Mouse (Mus musculus) G1E (cell line): ENCODE data around the gene Sf3a2. TPM values are rescaled to one million over a fixed set of nuclear protein-coding genes. Genes with fewer than 3 reads are reported as not detected.
A peak's percentile ranks its signal among the peaks of the same experiment; 100 is the strongest.

Experiments used
- ATAC-seq: 2 replicates; pipeline ENCODE4 v1.8.0; 2016; ENCODE audit warnings: mild to moderate bottlenecking; ENCODE audit not compliant: insufficient number of reproducible peaks, poor library complexity, low FRiP score, severe bottlenecking; ENCODE audit errors: extremely low read depth
- DNase-seq: peaks from one replicate; pipeline ENCODE4 v3.0.0; 2012; ENCODE audit warnings: low spot score
- H3K27me3 ChIP-seq: 2 replicates; pipeline ENCODE4 v1.6.1; 2012; ENCODE audit warnings: mild to moderate bottlenecking, low read length, inconsistent platforms; ENCODE audit not compliant: insufficient read depth
- H3K36me3 ChIP-seq: replicated peaks from 2 replicates; pipeline ENCODE3; 2012; ENCODE audit warnings: mild to moderate bottlenecking, inconsistent platforms
- H3K4me1 ChIP-seq: 2 replicates; pipeline ENCODE4 v1.6.1; 2012; ENCODE audit warnings: low read depth, low read length, inconsistent platforms, mixed read lengths; ENCODE audit not compliant: insufficient read depth
- H3K4me3 ChIP-seq: 2 replicates; pipeline ENCODE4 v1.5.1; 2012; ENCODE audit warnings: low read depth, mild to moderate bottlenecking, inconsistent platforms, low read length, moderate library complexity, mixed read lengths
- H3K9me3 ChIP-seq: replicated peaks from 2 replicates; pipeline ENCODE4 v1.6.1; 2012; ENCODE audit warnings: inconsistent platforms
- CTCF ChIP-seq: IDR thresholded peaks from 2 replicates; pipeline ENCODE4 v1.5.1; 2012; ENCODE audit warnings: low read depth, low read length, inconsistent platforms, mixed read lengths
- GATA1 ChIP-seq: IDR thresholded peaks from 2 replicates; pipeline ENCODE4 v1.6.1; 2012; ENCODE audit warnings: borderline replicate concordance, low read length, inconsistent platforms, mixed read lengths
- GATA2 ChIP-seq: IDR thresholded peaks from 2 replicates; pipeline ENCODE4 v1.6.1; 2012; ENCODE audit warnings: low read depth, low read length, inconsistent platforms, borderline replicate concordance
- POLR2AphosphoS5 ChIP-seq: IDR thresholded peaks from 2 replicates; pipeline ENCODE4 v1.6.1; 2012; ENCODE audit warnings: low read depth, low read length, inconsistent platforms; ENCODE audit not compliant: insufficient replicate concordance
- TAL1 ChIP-seq: conservative IDR thresholded peaks from 2 replicates; pipeline ENCODE4 v1.6.1; 2012; ENCODE audit warnings: low read depth, low read length, inconsistent platforms, mixed read lengths
- polyA plus RNA-seq: library from polyadenylated mRNA; stranded (reverse); fragments of >175 nt; gene quantifications from 2 replicates; pipeline ENCODE4 v1.2.3, GENCODE M21; 2012
- total RNA-seq, 2 experiments: library from RNA; stranded (forward) in 1 of 2; stranded (reverse) in 1 of 2; fragments of 200-1000 nt in 1 of 2; fragments of >200 nt in 1 of 2; fragmentation: Nextera tagmentation in 1 of 2; gene quantifications; 2 replicates each; pipeline ENCODE4 v1.2.3; 2014 to 2017

Sf3a2 gene
- total and polyA plus RNA-seq, 3 experiments = 8.7 to 652 (median 142) TPM

DNA sequence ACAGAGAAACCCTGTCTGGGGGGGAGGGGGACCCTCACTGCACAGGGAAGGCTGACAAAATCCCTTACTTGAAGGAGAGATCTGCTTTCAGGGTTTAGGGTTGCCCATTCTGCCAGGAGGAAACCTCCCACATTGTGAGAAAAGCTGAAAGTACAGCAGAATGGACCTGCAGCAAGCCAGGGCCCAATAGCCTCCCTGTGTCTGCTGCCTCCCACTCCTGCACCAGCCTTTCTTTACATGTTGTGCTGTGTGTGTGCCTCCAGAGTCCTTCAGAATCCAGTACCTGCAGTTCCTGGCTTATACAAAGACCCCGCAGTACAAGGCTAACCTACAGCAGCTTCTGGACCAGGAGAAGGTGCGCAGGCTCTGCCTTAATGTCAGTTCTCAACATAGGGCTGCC is 13.7 kb upstream of the Sf3a2 start:
- no peak for TF ChIP-seq GATA1
- no peak for TF ChIP-seq CTCF
- TF ChIP-seq TAL1 = no peak
- no peak for TF ChIP-seq GATA2
- TF ChIP-seq POLR2AphosphoS5 = no peak
- no peaks in the 10 kb centered on the region for H3K27me3 ChIP-seq
- H3K36me3 ChIP-seq = peaks cover 100% of the 10 kb centered on the region
- ATAC-seq = no peak
- peaks cover 18% of the 10 kb centered on the region for H3K4me1 ChIP-seq
- DNase-seq = no peak
- no peaks in the 10 kb centered on the region for H3K9me3 ChIP-seq
- H3K4me3 ChIP-seq = no peak overlapping the region

DNA sequence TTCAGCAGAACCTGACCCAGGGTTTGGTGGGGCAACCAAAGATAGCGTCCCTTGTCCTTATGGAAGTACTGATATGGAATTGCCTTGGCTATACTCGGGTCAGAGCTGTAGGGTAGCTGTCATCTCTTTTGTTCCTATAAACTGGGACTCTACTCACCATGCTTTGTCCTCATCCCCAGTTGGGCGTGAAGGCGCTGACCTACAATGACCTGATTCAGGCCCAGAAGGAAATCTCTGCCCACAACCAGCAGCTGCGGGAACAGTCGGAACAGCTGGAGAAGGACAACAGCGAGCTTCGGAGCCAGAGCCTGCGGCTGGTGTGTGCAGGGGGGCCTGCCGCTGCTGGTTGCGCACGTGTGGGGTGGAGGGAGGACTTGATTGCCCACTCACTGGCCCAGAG is 13.1 kb upstream of the Sf3a2 start:
- Histone ChIP-seq H3K9me3 (no peaks in the 10 kb centered on the region), H3K4me3 (no peak overlapping the region), H3K36me3 (peaks cover 99% of the 10 kb centered on the region), H3K27me3 (no peaks in the 10 kb centered on the region), H3K4me1 (peaks cover 18% of the 10 kb centered on the region)
- DNase-seq (no peak), ATAC-seq (no peak)
- no peak for TF ChIP-seq GATA2
- TF ChIP-seq TAL1 = no peak
- TF ChIP-seq POLR2AphosphoS5 = no peak
- no peak for TF ChIP-seq CTCF
- no peak for TF ChIP-seq GATA1

DNA sequence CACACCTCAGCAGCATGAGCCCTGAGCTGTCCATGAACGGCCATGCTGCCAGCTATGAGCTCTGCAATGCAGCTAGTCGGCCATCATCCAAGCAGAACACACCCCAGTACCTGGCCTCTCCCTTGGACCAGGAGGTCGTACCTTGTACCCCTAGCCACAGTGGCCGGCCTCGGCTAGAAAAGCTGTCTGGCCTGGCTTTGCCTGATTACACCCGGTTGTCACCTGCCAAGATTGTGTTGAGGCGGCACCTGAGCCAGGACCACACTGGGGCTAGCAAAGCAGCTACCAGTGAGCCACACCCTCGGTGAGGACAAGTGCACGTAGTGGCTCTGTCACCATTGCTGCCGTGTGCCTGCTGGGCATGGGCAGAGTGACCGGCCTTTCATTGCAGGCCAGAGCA is 12.0 kb upstream of the Sf3a2 start:
- Histone ChIP-seq H3K36me3 (peaks cover 99% of the 10 kb centered on the region), H3K27me3 (no peaks in the 10 kb centered on the region), H3K4me1 (peaks cover 26% of the 10 kb centered on the region), H3K9me3 (no peaks in the 10 kb centered on the region), H3K4me3 (no peak overlapping the region)
- DNase-seq (no peak), ATAC-seq (no peak)
- no peak for TF ChIP-seq TAL1
- no peak for TF ChIP-seq POLR2AphosphoS5
- TF ChIP-seq GATA2 = no peak
- no peak for TF ChIP-seq GATA1
- no peak for TF ChIP-seq CTCF

DNA sequence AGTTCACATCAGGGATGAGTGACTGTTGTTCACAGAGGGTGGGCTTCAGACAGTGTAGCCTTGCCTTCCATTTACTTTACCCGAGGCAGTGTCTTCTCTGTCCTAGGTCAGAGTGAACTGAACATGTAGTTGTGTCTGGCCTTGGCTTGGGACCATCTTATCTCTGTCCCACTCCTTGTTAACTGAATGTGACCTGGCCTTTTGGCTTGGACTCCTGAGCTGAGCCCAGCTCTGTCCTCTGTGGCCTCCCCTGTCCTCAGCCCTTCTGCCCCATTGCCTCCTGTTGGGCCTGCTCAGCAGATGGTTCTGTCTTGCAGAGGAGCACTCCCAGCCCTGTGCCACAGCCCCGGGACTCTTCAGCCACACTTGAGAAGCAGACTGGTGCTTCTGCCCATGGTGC is 10.5 kb upstream of the Sf3a2 start:
- Histone ChIP-seq H3K9me3 (no peaks in the 10 kb centered on the region), H3K27me3 (no peaks in the 10 kb centered on the region), H3K4me1 (peaks cover 38% of the 10 kb centered on the region), H3K36me3 (peaks cover 99% of the 10 kb centered on the region), H3K4me3 (no peak overlapping the region)
- ATAC-seq (no peak), DNase-seq (no peak)
- no peak for TF ChIP-seq POLR2AphosphoS5

DNA sequence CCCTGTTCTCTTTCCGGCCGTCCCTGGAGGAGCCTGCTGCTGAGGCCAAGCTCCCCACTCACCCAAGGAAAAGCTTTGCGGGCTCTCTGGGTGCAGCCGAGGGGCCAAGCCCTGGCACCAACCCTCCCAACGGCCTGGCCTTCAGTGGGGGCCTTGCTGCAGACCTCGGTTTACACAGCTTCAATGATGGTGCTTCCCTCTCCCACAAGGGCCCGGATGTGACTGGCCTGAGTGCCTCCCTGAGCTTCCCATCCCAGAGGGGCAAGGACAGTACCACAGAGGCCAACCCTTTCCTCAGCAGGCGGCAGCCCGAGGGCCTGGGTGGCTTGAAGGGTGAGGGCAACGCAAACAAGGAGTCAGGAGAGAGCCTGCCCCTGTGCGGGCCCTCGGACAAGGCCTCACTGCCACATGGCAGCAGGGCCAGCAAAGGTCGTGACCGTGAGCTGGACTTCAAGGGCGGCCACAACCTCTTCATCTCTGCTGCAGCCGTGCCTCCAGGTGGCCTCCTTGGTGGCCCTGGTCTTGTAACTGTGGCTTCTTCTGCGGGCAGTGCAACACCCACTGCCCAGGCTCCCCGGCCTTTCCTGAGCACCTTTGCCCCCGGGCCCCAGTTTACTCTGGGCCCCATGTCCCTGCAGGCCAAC is 7.1 kb upstream of the Sf3a2 start:
- H3K36me3 ChIP-seq = peaks cover 99% of the 10 kb centered on the region
- no peak for ATAC-seq
- no peak for DNase-seq
- no peaks in the 10 kb centered on the region for H3K9me3 ChIP-seq
- H3K4me1 ChIP-seq = peaks cover 62% of the 10 kb centered on the region
- H3K4me3 ChIP-seq = no peak overlapping the region
- TF ChIP-seq GATA2 (no peak), GATA1 (no peak), TAL1 (no peak), CTCF (no peak), POLR2AphosphoS5 (no peak)
- no peaks in the 10 kb centered on the region for H3K27me3 ChIP-seq

DNA sequence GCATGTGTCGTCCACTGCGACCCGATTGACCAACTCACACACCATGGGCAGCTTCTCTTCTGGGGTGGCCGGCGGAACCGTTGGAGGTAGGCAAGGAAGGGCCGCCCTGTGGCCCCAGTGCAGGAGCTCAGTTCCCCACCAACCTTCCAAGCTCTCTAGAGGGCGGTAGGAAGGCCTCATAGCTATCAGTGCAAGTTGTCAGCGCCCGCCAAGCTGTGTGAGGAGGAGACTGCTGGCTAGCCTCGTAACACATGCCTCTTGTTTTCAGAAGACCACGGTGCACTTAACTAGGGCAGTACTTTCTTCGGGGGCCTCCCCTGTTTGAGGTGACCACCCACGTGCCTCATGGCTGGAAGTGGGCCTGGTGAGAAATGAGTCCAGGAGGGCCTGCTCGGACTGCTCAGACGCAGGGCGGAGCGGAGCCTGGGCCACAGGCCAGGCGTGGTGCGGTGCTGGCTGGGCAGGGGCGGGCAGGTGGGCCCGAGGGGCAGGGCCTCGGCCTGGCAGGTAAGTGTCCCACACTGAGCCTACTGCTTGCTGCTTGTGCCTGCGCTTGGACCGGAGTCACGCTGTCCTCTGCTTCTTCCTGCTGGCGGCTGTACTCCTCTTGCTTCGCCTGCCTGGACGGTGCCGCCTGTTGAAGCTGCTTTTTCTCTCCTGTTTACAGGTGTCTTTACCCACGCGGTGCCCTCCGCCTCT is 6.4 kb upstream of the Sf3a2 start:
- TF ChIP-seq CTCF = no peak
- no peak for TF ChIP-seq POLR2AphosphoS5
- DNase-seq (no peak), ATAC-seq (no peak)
- no peaks in the 10 kb centered on the region for H3K27me3 ChIP-seq
- peaks cover 69% of the 10 kb centered on the region for H3K4me1 ChIP-seq
- H3K4me3 ChIP-seq = peak overlapping the region; percentile 39; the same call in 1 of the 2 replicates
- peaks cover 99% of the 10 kb centered on the region for H3K36me3 ChIP-seq
- no peaks in the 10 kb centered on the region for H3K9me3 ChIP-seq
